28 mouse cellular contexts compared by ENCODE assay signal in the genomic region with DNA sequence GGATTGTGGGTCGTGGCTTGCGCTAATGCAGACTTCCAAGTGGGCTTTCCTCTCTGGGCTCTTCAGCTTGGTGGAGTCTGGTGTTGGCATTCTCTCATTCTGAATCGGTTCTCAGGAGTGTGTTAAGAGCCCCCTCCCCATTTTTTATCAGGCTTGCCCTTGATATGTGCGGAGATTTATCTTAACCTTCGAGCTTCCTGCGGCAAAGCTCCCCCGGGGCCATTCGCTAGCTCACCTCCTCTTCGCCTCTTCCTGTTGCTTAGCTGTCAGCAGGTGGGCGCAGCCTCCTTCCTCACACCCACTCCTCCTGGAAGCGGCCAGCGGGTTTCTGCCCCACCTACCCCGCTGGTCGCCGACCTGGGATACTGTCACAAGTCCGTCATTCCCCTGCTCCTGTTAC. TPM values are rescaled to one million over a fixed set of nuclear protein-coding genes. Genes with fewer than 3 reads are reported as not detected.
DNase-seq lines count a peak whose midpoint lies in the region; ATAC-seq and TF ChIP-seq lines count a peak whose summit lies in the region.
"Had no signal": no experiment of that assay in that cellular context is flagged by ENCODE, and none has a peak within 500 bp of the region (broad histone marks: within the 10 kb centered on the region; RNA-seq: fewer than 3 reads in every experiment).

No protein-coding gene starts in this region.

- peak overlapping the region; percentile 11; the same call in 1 of the 2 replicates for H3K4me3 ChIP-seq in heart, embryonic 13.5 days
- H3K4me3 ChIP-seq in heart, adult 2 months, result no peak overlapping the region
- no peak overlapping the region for H3K4me3 ChIP-seq in limb, embryonic 11.5 days (ENCODE audit: low read depth, low read length)
- no peak overlapping the region for H3K4me3 ChIP-seq in limb, embryonic 10.5 days
- peak overlapping the region; percentile 3 to 5; a peak in 1 of 4 replicates for H3K4me3 ChIP-seq in ES-E14 (ENCODE audit: insufficient read depth in 1 of 2, low read depth in 1 of 2, low read length in 2 of 2, poor library complexity in 1 of 2, severe bottlenecking in 1 of 2)
- H3K4me3 ChIP-seq: embryonic facial prominence, embryonic 15.5 days; forebrain, embryonic 10.5 days; hindbrain, embryonic 13.5 days; intestine, embryonic 15.5 days; neural tube, embryonic 13.5 days; stomach, embryonic 15.5 days had no signal

- peak overlapping the region; percentile 34; the same call in 1 of the 2 replicates for H3K4me2 ChIP-seq in heart, embryonic 13.5 days
- H3K4me2 ChIP-seq in limb, embryonic 11.5 days (ENCODE audit: low read depth, severe bottlenecking), result no peak overlapping the region
- H3K4me2 ChIP-seq: embryonic facial prominence, embryonic 15.5 days; hindbrain, embryonic 13.5 days; intestine, embryonic 15.5 days; neural tube, embryonic 13.5 days; stomach, embryonic 15.5 days had no signal

- DNase-seq in heart, adult 2 months, result no peak
- peak; percentile 31 for DNase-seq in limb, embryonic 11.5 days (ENCODE audit: low spot score)
- DNase-seq in limb, embryonic 10.5 days (ENCODE audit: low spot score), result no peak
- no peak for DNase-seq in ES-E14 (ENCODE audit: low read depth, low spot score)
- peak; percentile 36 for DNase-seq in neural tube, embryonic 10.5 days (ENCODE audit: extremely low spot score, low spot score)
- no peak for DNase-seq in right cerebral cortex, postnatal 4 days
- DNase-seq: adrenal gland, postnatal 10 days; cerebellum, postnatal 10 days; forebrain, postnatal 0 days; gastrocnemius, postnatal 36 days; kidney, adult 9 months; kidney, postnatal 25 days; liver, postnatal 0 days; lung, postnatal 14 days; spleen, adult 18-20 months; thymus, adult 18-20 months had no signal

- no peak for TF ChIP-seq POLR2A in heart, adult 2 months (IDR thresholded peaks at IDR 0.05; ENCODE audit: insufficient read depth, low read depth, low read length)

- no peaks in the 10 kb centered on the region for H3K36me3 ChIP-seq in heart, embryonic 13.5 days
- H3K36me3 ChIP-seq in heart, adult 2 months (ENCODE audit: control insufficient read depth, insufficient read depth, low read length), result no peaks in the 10 kb centered on the region
- no peaks in the 10 kb centered on the region for H3K36me3 ChIP-seq in limb, embryonic 11.5 days (ENCODE audit: control insufficient read depth, insufficient read depth, low read length)
- no peaks in the 10 kb centered on the region for H3K36me3 ChIP-seq in limb, embryonic 10.5 days
- H3K36me3 ChIP-seq in ES-E14 (ENCODE audit: control insufficient read depth, insufficient read depth, low read length, poor library complexity, severe bottlenecking), result no peaks in the 10 kb centered on the region
- H3K36me3 ChIP-seq: embryonic facial prominence, embryonic 15.5 days; forebrain, embryonic 10.5 days; hindbrain, embryonic 13.5 days; intestine, embryonic 15.5 days; neural tube, embryonic 13.5 days; stomach, embryonic 15.5 days had no signal

- under 1% methylated on average over 16 of the region's 16 CpGs for WGBS in heart, embryonic 13.5 days
- WGBS in heart, adult 2 months, result 6% methylated on average over 16 of the region's 16 CpGs
- 2% methylated on average over 16 of the region's 16 CpGs for WGBS in limb, embryonic 11.5 days
- 1% methylated on average over 16 of the region's 16 CpGs for WGBS in limb, embryonic 10.5 days

- peaks cover 95% of the 10 kb centered on the region for H3K27me3 ChIP-seq in heart, embryonic 13.5 days (replicated peaks)
- H3K27me3 ChIP-seq in heart, adult 2 months (ENCODE audit: control insufficient read depth, insufficient read depth, low read length), result peaks cover 12% of the 10 kb centered on the region
- peaks cover 64% of the 10 kb centered on the region for H3K27me3 ChIP-seq in limb, embryonic 11.5 days (ENCODE audit: control insufficient read depth, insufficient read depth, low read length)
- H3K27me3 ChIP-seq in limb, embryonic 10.5 days (ENCODE audit: low read depth, poor library complexity, severe bottlenecking), result peaks cover 79% of the 10 kb centered on the region

- no peak for TF ChIP-seq CTCF in heart, adult 2 months (IDR thresholded peaks at IDR 0.05)

- intact Hi-C loops in heart, adult 2 months (cut with DNase I), result no loop called here

- H3K9ac ChIP-seq in heart, embryonic 13.5 days, result no peak overlapping the region
- no peak overlapping the region for H3K9ac ChIP-seq in heart, adult 2 months (ENCODE audit: low read depth, low read length)
- H3K9ac ChIP-seq in limb, embryonic 11.5 days (ENCODE audit: low read length), result no peak overlapping the region
- no peak overlapping the region for H3K9ac ChIP-seq in ES-E14 (ENCODE audit: insufficient read depth, low read depth, low read length, poor library complexity, severe bottlenecking)
- H3K9ac ChIP-seq: embryonic facial prominence, embryonic 15.5 days; forebrain, postnatal 0 days; hindbrain, embryonic 13.5 days; intestine, embryonic 15.5 days; liver, postnatal 0 days; stomach, embryonic 15.5 days had no signal

- H3K27ac ChIP-seq in heart, embryonic 13.5 days (replicated peaks), result no peak overlapping the region
- no peak overlapping the region for H3K27ac ChIP-seq in heart, adult 2 months
- H3K27ac ChIP-seq in limb, embryonic 11.5 days (replicated peaks; ENCODE audit: low read depth, low read length), result no peak overlapping the region
- H3K27ac ChIP-seq in limb, embryonic 10.5 days, result no peak overlapping the region
- H3K27ac ChIP-seq in ES-E14 (ENCODE audit: insufficient read depth, low read depth, low read length, poor library complexity, severe bottlenecking), result no peak overlapping the region
- H3K27ac ChIP-seq: embryonic facial prominence, embryonic 15.5 days; forebrain, embryonic 10.5 days; hindbrain, embryonic 13.5 days; intestine, embryonic 15.5 days; neural tube, embryonic 13.5 days; stomach, embryonic 15.5 days had no signal

- no peaks in the 10 kb centered on the region for H3K79me2 ChIP-seq in heart, adult 2 months (replicated peaks; ENCODE audit: control insufficient read depth, insufficient read depth, low read length)

- no peak for TF ChIP-seq EP300 in heart, adult 2 months (IDR thresholded peaks at IDR 0.05; ENCODE audit: insufficient read depth, low read depth, low read length)

- in situ Hi-C loops in ES-E14 (cut with MboI; ENCODE audit: low sequenced_read_pairs in 2 of 2, unreplicated experiment in 2 of 2), result no loop called here

- no peaks in the 10 kb centered on the region for H3K9me3 ChIP-seq in heart, embryonic 13.5 days
- no peaks in the 10 kb centered on the region for H3K9me3 ChIP-seq in limb, embryonic 11.5 days (ENCODE audit: control insufficient read depth, low read length)
- H3K9me3 ChIP-seq in limb, embryonic 10.5 days (replicated peaks), result no peaks in the 10 kb centered on the region
- H3K9me3 ChIP-seq in ES-E14 (ENCODE audit: control insufficient read depth, insufficient read depth, low read depth, low read length), result no peaks in the 10 kb centered on the region
- H3K9me3 ChIP-seq: embryonic facial prominence, embryonic 15.5 days; hindbrain, embryonic 13.5 days; intestine, embryonic 15.5 days; neural tube, embryonic 13.5 days; stomach, embryonic 15.5 days had no signal

- ATAC-seq in heart, embryonic 13.5 days (ENCODE audit: extremely low read depth, insufficient number of reproducible peaks, low FRiP score, low TSS enrichment), result no peak
- ATAC-seq in limb, embryonic 11.5 days (ENCODE audit: insufficient number of reproducible peaks, low FRiP score, low TSS enrichment, low read depth), result no peak
- ATAC-seq: activated CD4-positive, CD25-positive, alpha-beta regulatory T cell, adult 4 months; forebrain, postnatal 0 days; intestine, embryonic 15.5 days; liver, postnatal 0 days had no signal

- H3K4me1 ChIP-seq in heart, embryonic 13.5 days, result peaks cover 23% of the 10 kb centered on the region
- H3K4me1 ChIP-seq in heart, adult 2 months (ENCODE audit: control insufficient read depth, insufficient read depth, low read length), result no peaks in the 10 kb centered on the region
- peaks cover 10% of the 10 kb centered on the region for H3K4me1 ChIP-seq in limb, embryonic 11.5 days (ENCODE audit: control insufficient read depth, insufficient read depth, low read length)
- peaks cover 35% of the 10 kb centered on the region for H3K4me1 ChIP-seq in limb, embryonic 10.5 days
- H3K4me1 ChIP-seq in ES-E14 (ENCODE audit: control insufficient read depth in 2 of 2, insufficient read depth in 2 of 2, low read length in 2 of 2, poor library complexity in 1 of 2), result peaks cover 0 to 18% of the 10 kb centered on the region in 2 experiments; a peak in 2 of 4 replicates

TF ChIP-seq in ES-E14, 5 proteins besides CTCF, POLR2A, EP300 and RAD21:
- TF ChIP-seq MAFK (IDR thresholded peaks at IDR 0.05; ENCODE audit: insufficient read depth, low read depth, low read length) (no peak), ZC3H11A (IDR thresholded peaks at IDR 0.05; ENCODE audit: borderline replicate concordance, low read depth, low read length) (no peak), HCFC1 (IDR thresholded peaks at IDR 0.05; ENCODE audit: borderline replicate concordance, insufficient read depth, low read length) (no peak), ZNF384 (IDR thresholded peaks at IDR 0.05; ENCODE audit: low read depth, low read length) (no peak), CHD2 (IDR thresholded peaks at IDR 0.05; ENCODE audit: low read depth, low read length) (no peak)
TF ChIP-seq in ES-E14: peak in this region for 0.

RNA-seq across cellular contexts. Expression of a gene that starts 4.8 kb away (rescaled TPM):
- polyA plus RNA-seq in heart, embryonic 13.5 days (2015; fragmentation: Nextera tagmentation; extraction: Ambion mirVana), result 0.09 and 0.18 TPM in 2 replicates
- total RNA-seq in heart, adult 2 months (2021), result not detected
- polyA plus RNA-seq in heart, adult 2 months (2012; rRNA removed), result not detected in 2 replicates
- 1.1 and 1.5 TPM in 2 replicates for polyA plus RNA-seq in limb, embryonic 11.5 days (2014; fragmentation: Nextera tagmentation; extraction: Ambion mirVana)
- polyA plus RNA-seq in limb, embryonic 10.5 days (2016; fragmentation: Nextera tagmentation; extraction: Ambion mirVana), result 0.93 and 1.2 TPM in 2 replicates
- 1.7 and 3.5 TPM in 2 replicates for total RNA-seq in ES-E14 (2012; rRNA removed)
- total RNA-seq: adrenal gland, postnatal 10 days; gastrocnemius, postnatal 36 days; left cerebral cortex, postnatal 25 days; liver, adult 2 months; megakaryocyte, adult 5-6 weeks had no signal
- polyA plus RNA-seq: activated CD4-positive, CD25-positive, alpha-beta regulatory T cell, adult 4 months; liver, adult 2 months; liver, postnatal 0 days; urinary bladder, adult 2 months had no signal

Comparison
In these comparisons a context has a peak if more than half of its experiments do, and no peak if none do; other contexts are left out.
1. H3K4me3 ChIP-seq: peak in heart, embryonic 13.5 days (single experiment) and ES-E14 (2 of 2); none in heart, adult 2 months (single experiment), limb, embryonic 11.5 days (single experiment) and limb, embryonic 10.5 days (single experiment).
2. DNase-seq: peak in limb, embryonic 11.5 days (single experiment) and neural tube, embryonic 10.5 days (single experiment); none in heart, adult 2 months (0 of 2), limb, embryonic 10.5 days (single experiment), ES-E14 (single experiment) and right cerebral cortex, postnatal 4 days (single experiment).